Mouse (Mus musculus) lung, adult 2 months (tissue): ENCODE data around the gene Clns1a.

Experiments
- CTCF ChIP-seq: fragments of 200-500 bp; IDR thresholded peaks from 2 replicates; pipeline ENCODE4 v1.5.1; 2011; ENCODE audit warnings: mild to moderate bottlenecking, low read length, control low read depth; ENCODE audit not compliant: insufficient read depth
- POLR2A ChIP-seq: fragments of 200-500 bp; IDR thresholded peaks from 2 replicates; pipeline ENCODE4 v1.6.1; 2011; ENCODE audit warnings: low read depth, mild to moderate bottlenecking, control low read depth, low read length, borderline replicate concordance; ENCODE audit errors: extremely low read depth

- no peak for TF ChIP-seq POLR2A
- TF ChIP-seq CTCF: no peak
These were observed 68.2 kb downstream of the Clns1a start for GRCm38 (mm10) chr7:97764591-97764990.
